Mouse (Mus musculus): ENCODE data around the gene 4930558K02Rik.

GRCm38 (mm10) chr1:162003729-162004517, 24.5 kb upstream of the 4930558K02Rik start:
- TF ChIP-seq CTCF (IDR thresholded peaks at IDR 0.05; ENCODE audit: low read depth, low read length) = no peak
- no peak for TF ChIP-seq POLR2A (IDR thresholded peaks at IDR 0.05; ENCODE audit: extremely low read depth, insufficient read depth, low read length)

Data from liver, adult 2 months (tissue).